Mouse (Mus musculus) gastrocnemius, postnatal 4 days (tissue): ENCODE data around the gene Cdon. TPM values are rescaled to one million over a fixed set of nuclear protein-coding genes. Genes with fewer than 3 reads are reported as not detected.

Source experiments
- DNase-seq, 2 experiments: peaks; one replicate each; pipeline ENCODE4 v3.0.0; 2021 to 2022; ENCODE audit warnings: low spot score in 2 of 2, mixed read lengths in 2 of 2
- total RNA-seq, 2 experiments: library from RNA; stranded (reverse); gene quantifications; 2 replicates each; pipeline ENCODE4 v1.2.3; 2021

Gene Cdon
- total RNA-seq, 2 experiments from 2014 or later, result 62.0 to 63.2 TPM

GRCm38 (mm10) chr9:35434340-35434739, 13.4 kb downstream of the Cdon start:
- DNase-seq, result no peak

GRCm38 (mm10) chr9:35435565-35435964, 14.6 kb downstream of the Cdon start:
- no peak for DNase-seq

- DNase-seq, result no peak
These were observed 17.5 kb downstream of the Cdon start for GRCm38 (mm10) chr9:35438286-35439061.

GRCm38 (mm10) chr9:35439062-35439442, 18.1 kb downstream of the Cdon start:
- DNase-seq, result no peak

- no peak for DNase-seq
These were observed 18.8 kb downstream of the Cdon start for GRCm38 (mm10) chr9:35439754-35440153.

- DNase-seq, result no peak
These were observed 21.5 kb downstream of the Cdon start for GRCm38 (mm10) chr9:35442476-35442875.

GRCm38 (mm10) chr9:35443618-35444511, 22.9 kb downstream of the Cdon start:
- DNase-seq, result no peak

- no peak for DNase-seq
These were observed 23.6 kb downstream of the Cdon start for GRCm38 (mm10) chr9:35444512-35444886.

GRCm38 (mm10) chr9:35446916-35447315, 26.0 kb downstream of the Cdon start:
- DNase-seq, result no peak

- no peak for DNase-seq
These were observed 32.4 kb downstream of the Cdon start for GRCm38 (mm10) chr9:35453311-35453710.

- no peak for DNase-seq
These were observed 38.7 kb downstream of the Cdon start for GRCm38 (mm10) chr9:35459594-35459993.

- DNase-seq, result no peak
These were observed 46.4 kb downstream of the Cdon start for GRCm38 (mm10) chr9:35467264-35467817.

- no peak for DNase-seq
These were observed 48.0 kb downstream of the Cdon start for GRCm38 (mm10) chr9:35468913-35469312.

GRCm38 (mm10) chr9:35474104-35474724, 53.3 kb downstream of the Cdon start:
- no peak for DNase-seq

GRCm38 (mm10) chr9:35475394-35475793, 54.5 kb downstream of the Cdon start:
- DNase-seq, result no peak

- DNase-seq, result no peak
These were observed 58.5 kb downstream of the Cdon start for GRCm38 (mm10) chr9:35479456-35479855.

GRCm38 (mm10) chr9:35482014-35482898, 61.3 kb downstream of the Cdon start:
- DNase-seq, result no peak

- DNase-seq, result no peak
These were observed 63.0 kb downstream of the Cdon start for GRCm38 (mm10) chr9:35483949-35484348.

GRCm38 (mm10) chr9:35486616-35487015, 65.7 kb downstream of the Cdon start:
- DNase-seq, result no peak

- no peak for DNase-seq
These were observed 67.6 kb downstream of the Cdon start for GRCm38 (mm10) chr9:35488496-35488895.
